Mouse (Mus musculus) lung, embryonic 14.5 days (tissue): ENCODE measurements around the gene Gcnt3. TPM values are rescaled to one million over a fixed set of nuclear protein-coding genes. Genes with fewer than 3 reads are reported as not detected.
A peak's percentile ranks its signal among the peaks of the same experiment; 100 is the strongest.

Experiments used
- ATAC-seq: fragments of 200-750 bp; cut with Nextera tagmentation; 2 replicates; pipeline ENCODE4 v1.8.0; 2017; ENCODE audit warnings: mild to moderate bottlenecking, moderate TSS enrichment, moderate library complexity; ENCODE audit not compliant: insufficient read depth
- DNase-seq: peaks from one replicate; pipeline ENCODE4 v3.0.0-alpha.2; 2015
- H3K27ac ChIP-seq: fragments of 300-500 bp; sonication (generic); 2 replicates; pipeline ENCODE4 v1.5.1; 2014; ENCODE audit warnings: low read depth, mild to moderate bottlenecking, moderate library complexity
- H3K27me3 ChIP-seq: fragments of 300-500 bp; sonication (generic); 2 replicates; pipeline ENCODE4 v1.6.1; 2014; ENCODE audit warnings: low read length, control low read depth; ENCODE audit not compliant: insufficient read depth
- H3K36me3 ChIP-seq: fragments of 300-500 bp; sonication (generic); 2 replicates; pipeline ENCODE4 v1.6.1; 2014; ENCODE audit warnings: control low read depth; ENCODE audit not compliant: insufficient read depth
- H3K4me1 ChIP-seq: fragments of 300-500 bp; sonication (generic); 2 replicates; pipeline ENCODE4 v1.6.1; 2014; ENCODE audit warnings: antibody characterized with exemption, control low read depth; ENCODE audit not compliant: insufficient read depth
- H3K4me2 ChIP-seq: fragments of 300-500 bp; sonication (generic); 2 replicates; pipeline ENCODE4 v1.6.1; 2014; ENCODE audit warnings: mild to moderate bottlenecking
- H3K4me3 ChIP-seq: fragments of 300-500 bp; sonication (generic); 2 replicates; pipeline ENCODE4 v1.5.1; 2014; ENCODE audit warnings: low read depth, low read length
- H3K9ac ChIP-seq: fragments of 300-500 bp; sonication (generic); 2 replicates; pipeline ENCODE4 v1.6.1; 2014
- H3K9me3 ChIP-seq: fragments of 300-500 bp; sonication (generic); 2 replicates; pipeline ENCODE4 v1.6.1; 2016; ENCODE audit warnings: low read depth, low read length, control low read depth
- CTCF ChIP-seq: IDR thresholded peaks from 2 replicates; pipeline ENCODE4 v1.5.1; 2016; ENCODE audit warnings: antibody characterized with exemption, low read depth
- WGBS: fragments of 180-500 bp; shearing (Covaris S2); extraction: QIAGEN DNeasy Blood & Tissue Kit; methylation state at CpG from one replicate; pipeline ENCODE4 v1.1.7; 2014; 5-methylcytosine and 5-hydroxymethylcytosine counted together
- polyA plus RNA-seq: library from polyadenylated mRNA; unstranded; fragments of >200 nt; fragmentation: Nextera tagmentation; extraction: Ambion mirVana; gene quantifications from 2 replicates; pipeline ENCODE4 v1.2.1, GENCODE M21; 2014

Gcnt3 gene
- polyA plus RNA-seq, 1 experiment from 2014 or later: 0.21 TPM

DNA sequence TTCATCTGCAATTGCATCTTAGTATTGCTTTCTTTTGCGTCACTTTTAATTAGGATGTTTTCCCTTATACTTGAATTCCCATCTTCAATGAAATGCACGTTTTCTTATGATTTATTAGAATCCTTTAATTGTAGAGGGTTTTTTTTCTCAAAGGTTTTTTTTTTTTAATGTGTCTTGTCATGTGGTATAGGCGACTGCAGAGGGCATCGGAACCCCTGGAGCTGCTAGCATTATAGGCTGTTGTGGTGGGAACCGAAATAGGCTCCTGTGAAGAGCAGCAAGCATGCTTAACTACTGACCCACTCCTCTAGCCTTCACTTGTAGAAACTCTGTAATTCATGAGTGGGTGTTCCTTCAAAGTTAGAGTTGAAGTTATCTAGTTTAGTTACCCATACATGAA is 47.5 kb downstream of the Gcnt3 start:
- TF ChIP-seq CTCF: peak; percentile 26; the same call in 1 of the 2 replicates
- peak; percentile 48 for DNase-seq
- peak overlapping the region; percentile 99 for H3K9ac ChIP-seq
- no peak for ATAC-seq
- H3K27ac ChIP-seq: no peak overlapping the region; the same call in 1 of the 2 replicates
- 12% methylated on average over 5 of the region's 5 CpGs for WGBS
- peak overlapping the region; percentile 100 for H3K4me3 ChIP-seq
- H3K36me3 ChIP-seq: peaks cover 26% of the 10 kb centered on the region
- H3K4me1 ChIP-seq: peaks cover 9% of the 10 kb centered on the region
- H3K9me3 ChIP-seq: no peaks in the 10 kb centered on the region
- no peaks in the 10 kb centered on the region for H3K27me3 ChIP-seq
- peak overlapping the region; percentile 78 for H3K4me2 ChIP-seq

DNA sequence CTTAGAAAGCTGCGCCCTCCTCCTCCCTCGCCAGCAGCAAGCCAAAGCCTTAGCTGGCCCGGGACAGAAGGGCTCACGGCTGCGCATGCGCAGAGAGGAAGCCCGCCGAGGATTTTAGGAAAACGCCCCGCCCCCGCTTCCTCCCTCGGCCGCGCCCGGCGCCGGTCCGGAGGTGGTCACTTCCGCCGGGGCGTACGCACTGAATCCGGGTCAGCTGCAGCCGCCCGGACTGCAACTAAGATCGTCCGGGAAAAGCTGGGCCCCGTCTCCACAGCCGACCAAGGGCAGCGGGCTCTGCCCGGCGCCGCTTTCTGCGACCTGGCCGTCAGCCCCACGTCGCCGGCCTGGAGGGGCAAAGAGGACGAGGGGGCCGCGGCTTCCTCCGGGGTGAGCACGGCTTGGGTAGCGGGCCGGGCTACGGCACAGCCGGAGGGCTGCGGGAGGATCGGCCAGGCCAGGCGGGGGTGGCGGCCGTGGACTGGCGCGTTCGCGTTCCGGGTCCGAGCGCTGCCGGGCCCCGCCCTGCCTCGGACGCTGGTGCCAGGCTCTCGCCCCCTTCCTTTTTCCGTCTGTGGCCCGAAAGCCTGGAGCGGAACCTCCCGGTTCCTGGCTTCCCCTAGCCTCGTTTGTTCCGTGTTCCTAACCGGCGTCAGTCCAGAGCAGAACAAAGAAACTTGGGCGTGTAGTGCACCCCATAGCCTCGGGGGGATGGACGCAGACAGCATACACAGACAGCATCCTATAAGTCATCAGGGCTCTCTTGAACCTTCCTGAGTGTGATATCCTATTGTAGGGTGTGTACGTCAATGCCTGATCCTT is 48.4 kb downstream of the Gcnt3 start, which contains the start of gene Bnip2:
Gene Bnip2, plus strand, starts transcription at position 164 of the 819 bp plus-strand sequence.
- Histone ChIP-seq H3K4me2 (peak within 1 kb of the TSS; percentile 78), H3K27me3 (no peaks in the 10 kb centered on the region), H3K36me3 (peaks cover 17% of the 10 kb centered on the region; the same call in 1 of the 2 replicates), H3K4me1 (peaks cover 9% of the 10 kb centered on the region), H3K9me3 (no peaks in the 10 kb centered on the region), H3K4me3 (peak within 1 kb of the TSS; percentile 100), H3K27ac (peak within 1 kb of the TSS; percentile 97), H3K9ac (peak within 1 kb of the TSS; percentile 99)
- peak; percentile 95 for ATAC-seq
- DNase-seq: peak; percentile 99
- TF ChIP-seq CTCF: peak; percentile 22; the same call in 1 of the 2 replicates
- WGBS: under 1% methylated on average over 76 of the region's 76 CpGs

- peaks cover 9% of the 10 kb centered on the region for H3K4me1 ChIP-seq
- H3K4me3 ChIP-seq: peak overlapping the region; percentile 100
- peak overlapping the region; percentile 99 for H3K9ac ChIP-seq
- ATAC-seq (peak; percentile 19; the same call in 1 of the 2 replicates), DNase-seq (no peak)
- H3K36me3 ChIP-seq: peaks cover 13% of the 10 kb centered on the region; the same call in 1 of the 2 replicates
- peak overlapping the region; percentile 97 for H3K27ac ChIP-seq
- no peaks in the 10 kb centered on the region for H3K9me3 ChIP-seq
- H3K4me2 ChIP-seq: peak overlapping the region; percentile 61
- H3K27me3 ChIP-seq: no peaks in the 10 kb centered on the region
- TF ChIP-seq CTCF: no peak
- 31% methylated on average over 16 of the region's 16 CpGs for WGBS
Measured at GRCm38 (mm10) chr9:69988706-69989302, 49.1 kb downstream of the Gcnt3 start.

- Histone ChIP-seq H3K36me3 (peaks cover 6% of the 10 kb centered on the region; the same call in 1 of the 2 replicates), H3K9me3 (no peaks in the 10 kb centered on the region), H3K27ac (no peak overlapping the region), H3K9ac (no peak overlapping the region), H3K4me3 (no peak overlapping the region), H3K4me1 (peaks cover 6% of the 10 kb centered on the region), H3K4me2 (no peak overlapping the region), H3K27me3 (no peaks in the 10 kb centered on the region)
- no peak for ATAC-seq
- DNase-seq: peak; percentile 89
- TF ChIP-seq CTCF: peak; percentile 75
- WGBS: 0% methylated on average over 3 of the region's 3 CpGs
Measured at GRCm38 (mm10) chr9:69987579-69987978, 50.3 kb downstream of the Gcnt3 start.

GRCm38 (mm10) chr9:69986571-69986970 is 51.3 kb downstream of the Gcnt3 start:
- WGBS: 87% methylated on average over 5 of the region's 5 CpGs
- no peak overlapping the region for H3K4me2 ChIP-seq
- DNase-seq (no peak), ATAC-seq (no peak)
- TF ChIP-seq CTCF: no peak
- no peak overlapping the region for H3K9ac ChIP-seq
- H3K9me3 ChIP-seq: no peaks in the 10 kb centered on the region
- H3K27me3 ChIP-seq: no peaks in the 10 kb centered on the region
- H3K27ac ChIP-seq: no peak overlapping the region
- H3K4me1 ChIP-seq: peaks cover 6% of the 10 kb centered on the region
- no peak overlapping the region for H3K4me3 ChIP-seq
- 0 out of 2 replicates have a peak, but pooled peaks cover under 1% of the 10 kb centered on the region for H3K36me3 ChIP-seq

- Histone ChIP-seq H3K27ac (no peak overlapping the region), H3K9me3 (no peaks in the 10 kb centered on the region), H3K36me3 (no peaks in the 10 kb centered on the region), H3K4me3 (no peak overlapping the region), H3K4me2 (no peak overlapping the region), H3K4me1 (peaks cover 6% of the 10 kb centered on the region), H3K27me3 (no peaks in the 10 kb centered on the region), H3K9ac (no peak overlapping the region)
- no peak for TF ChIP-seq CTCF
- ATAC-seq (no peak), DNase-seq (no peak)
- WGBS: 73% methylated on average over 10 of the region's 10 CpGs
Measured at GRCm38 (mm10) chr9:69986063-69986462, 51.8 kb downstream of the Gcnt3 start.

DNA sequence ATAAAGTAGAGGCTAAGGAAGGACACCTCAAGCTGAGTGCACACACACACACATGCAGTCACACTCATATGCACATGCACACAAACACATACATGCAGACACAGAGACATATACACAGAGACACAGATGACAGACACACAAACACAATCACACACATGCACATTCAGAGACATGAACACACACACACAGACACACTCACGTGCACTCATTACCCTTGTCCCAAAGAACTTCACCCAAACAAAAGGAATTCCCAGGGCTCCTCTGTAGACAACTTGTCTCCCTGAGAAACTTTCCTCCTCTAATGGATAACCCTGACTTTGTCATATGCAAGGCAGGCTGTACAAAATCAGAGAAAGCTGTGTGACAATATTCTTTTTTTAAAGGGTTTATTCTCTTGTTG is 52.4 kb downstream of the Gcnt3 start:
- no peaks in the 10 kb centered on the region for H3K27me3 ChIP-seq
- 72% methylated on average over 1 of the region's 1 CpGs for WGBS
- H3K9me3 ChIP-seq: no peaks in the 10 kb centered on the region
- no peak overlapping the region for H3K9ac ChIP-seq
- peaks cover 3% of the 10 kb centered on the region for H3K4me1 ChIP-seq
- no peak overlapping the region for H3K4me3 ChIP-seq
- no peak overlapping the region for H3K4me2 ChIP-seq
- DNase-seq: no peak
- no peaks in the 10 kb centered on the region for H3K36me3 ChIP-seq
- no peak overlapping the region for H3K27ac ChIP-seq
- no peak for ATAC-seq
- TF ChIP-seq CTCF: no peak

Other genes starting within 250 kb of the Gcnt3 start
- gene Bnip2, start 48.6 kb downstream of the Gcnt3 start, polyA plus RNA-seq: 129 and 139 TPM in 2 replicates
- 223 and 228 TPM in 2 replicates for gene Gtf2a2, start 25.5 kb downstream of the Gcnt3 start, polyA plus RNA-seq
- 4.2 and 6.0 TPM in 2 replicates for gene Fam81a, start 104.5 kb upstream of the Gcnt3 start, polyA plus RNA-seq
- 27.6 and 31.4 TPM in 2 replicates for gene Myo1e, start 169.3 kb upstream of the Gcnt3 start, polyA plus RNA-seq